Mouse (Mus musculus) CH12.LX (cell line): Measurements from ENCODE around the gene Fbxo31.

Source experiments
- EP300 ChIP-seq: IDR thresholded peaks from 2 replicates; pipeline ENCODE4 v1.6.1; 2011; ENCODE audit warnings: low read length, improper control_type of control experiment
- HCFC1 ChIP-seq: IDR thresholded peaks from 2 replicates; pipeline ENCODE4 v1.6.1; 2012; ENCODE audit warnings: low read depth, mild to moderate bottlenecking, inconsistent platforms, low read length, improper control_type of control experiment
- MAFK ChIP-seq: IDR thresholded peaks from 2 replicates; pipeline ENCODE4 v1.6.1; 2011; ENCODE audit warnings: low read length, improper control_type of control experiment; ENCODE audit not compliant: insufficient replicate concordance
- MAX ChIP-seq: IDR thresholded peaks from 2 replicates; pipeline ENCODE4 v1.6.1; 2011; ENCODE audit warnings: low read length, improper control_type of control experiment
- POLR2A ChIP-seq: IDR thresholded peaks from 2 replicates; pipeline ENCODE4 v1.6.1; 2011; ENCODE audit warnings: low read depth, mild to moderate bottlenecking, improper control_type of control experiment, low read length

DNA sequence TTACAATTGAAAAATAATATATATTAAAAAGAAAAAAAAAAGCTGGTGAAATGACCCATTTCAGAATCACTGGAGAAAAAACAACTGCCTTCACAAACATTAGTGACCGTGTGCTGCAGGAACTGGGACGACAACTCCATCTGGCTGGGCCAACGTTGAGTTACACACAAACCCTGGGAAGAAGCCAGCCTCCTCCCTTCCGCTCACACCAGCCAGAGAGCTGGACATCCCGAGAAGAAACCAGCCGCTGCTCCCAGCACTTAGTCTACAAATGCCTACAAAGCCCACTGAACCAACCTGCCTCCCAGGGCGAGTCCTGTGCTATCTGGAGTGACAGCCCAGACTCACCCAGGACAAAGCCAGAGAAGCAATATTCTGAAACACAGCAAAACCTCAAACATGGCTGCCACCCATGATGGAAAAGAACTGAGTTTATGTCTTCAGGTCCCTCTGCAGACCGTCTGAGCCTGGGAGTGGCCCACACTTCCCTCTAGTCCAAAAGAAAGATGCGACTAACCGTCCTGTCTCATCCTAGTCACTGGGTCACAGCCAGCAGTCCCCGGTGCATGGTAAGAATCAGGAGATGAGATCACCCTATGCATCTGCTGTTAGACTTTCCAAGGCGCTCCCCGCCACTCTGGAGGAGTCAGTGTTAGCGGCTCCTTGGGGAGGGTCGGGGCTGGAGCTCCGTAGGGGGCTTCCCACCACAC, 16.8 kb downstream of the Fbxo31 start:
- TF ChIP-seq POLR2A (no peak), HCFC1 (no peak), EP300 (no peak), MAFK (no peak), MAX (no peak)
